In genomic region chr8:105798408-105798807, GRCm38 (mm10) we compare ENCODE assay signal across 17 mouse cellular contexts. TPM values are rescaled to one million over a fixed set of nuclear protein-coding genes. Genes with fewer than 3 reads are reported as not detected.
DNase-seq lines count a peak whose midpoint lies in the region; ATAC-seq lines count a peak whose summit lies in the region.
"Had no signal": no experiment of that assay in that cellular context is flagged by ENCODE, and none has a peak within 500 bp of the region (broad histone marks: within the 10 kb centered on the region; RNA-seq: fewer than 3 reads in every experiment).

No protein-coding gene starts in this region.

- no peak for DNase-seq in heart, postnatal 14 days
- no peak for DNase-seq in lung, adult 18-20 months
- no peak for DNase-seq in thymus, postnatal 4 days
- DNase-seq in cerebellum, adult 18-20 months = no peak
- DNase-seq: cerebellum, adult 2 months; gastrocnemius, postnatal 10 days; right cerebral cortex, postnatal 4 days; thymus, postnatal 25 days had no signal

- no peaks in the 10 kb centered on the region for H3K9me3 ChIP-seq in heart, embryonic 11.5 days (replicated peaks; ENCODE audit: control insufficient read depth, low read length)
- H3K9me3 ChIP-seq in lung, embryonic 15.5 days = no peaks in the 10 kb centered on the region
- H3K9me3 ChIP-seq in liver, embryonic 15.5 days (replicated peaks) = no peaks in the 10 kb centered on the region
- H3K9me3 ChIP-seq: heart, embryonic 15.5 days; midbrain, embryonic 12.5 days; neural tube, embryonic 15.5 days had no signal

- H3K4me2 ChIP-seq in heart, embryonic 11.5 days = no peak overlapping the region
- no peak overlapping the region for H3K4me2 ChIP-seq in lung, embryonic 15.5 days
- H3K4me2 ChIP-seq in liver, embryonic 15.5 days = peak overlapping the region; percentile 67
- H3K4me2 ChIP-seq: midbrain, embryonic 12.5 days; neural tube, embryonic 15.5 days had no signal

- peak overlapping the region; percentile 78 for H3K27ac ChIP-seq in heart, embryonic 11.5 days (ENCODE audit: low read depth, low read length)
- H3K27ac ChIP-seq in lung, embryonic 15.5 days = 0 out of 2 replicates have a peak overlapping the region, but pooled peaks have one; percentile 69
- peak overlapping the region; percentile 99 for H3K27ac ChIP-seq in liver, embryonic 15.5 days (replicated peaks)
- H3K27ac ChIP-seq: macrophage; neural tube, embryonic 15.5 days had no signal

- ATAC-seq in heart, embryonic 11.5 days (replicated peaks; ENCODE audit: insufficient number of reproducible peaks, low FRiP score, low TSS enrichment) = no peak
- no peak for ATAC-seq in lung, embryonic 15.5 days (ENCODE audit: borderline replicate concordance, extremely low read depth, low FRiP score, low TSS enrichment)
- no peak for ATAC-seq in liver, embryonic 15.5 days (ENCODE audit: insufficient read depth)
- ATAC-seq: forebrain, embryonic 16.5 days had no signal

- no peak overlapping the region for H3K4me3 ChIP-seq in heart, embryonic 11.5 days (ENCODE audit: low read depth, low read length)
- no peak overlapping the region for H3K4me3 ChIP-seq in lung, embryonic 15.5 days
- H3K4me3 ChIP-seq in liver, embryonic 15.5 days (replicated peaks) = no peak overlapping the region
- H3K4me3 ChIP-seq: heart, embryonic 15.5 days; midbrain, embryonic 12.5 days; neural tube, embryonic 15.5 days had no signal

- no peaks in the 10 kb centered on the region for H3K36me3 ChIP-seq in heart, embryonic 11.5 days (ENCODE audit: control insufficient read depth, insufficient read depth, low read length)
- H3K36me3 ChIP-seq in lung, embryonic 15.5 days = no peaks in the 10 kb centered on the region
- peaks cover 85% of the 10 kb centered on the region for H3K36me3 ChIP-seq in liver, embryonic 15.5 days (replicated peaks)
- H3K36me3 ChIP-seq: heart, embryonic 15.5 days had no signal

- 91% methylated on average over 5 of the region's 5 CpGs for WGBS in heart, embryonic 11.5 days (ENCODE audit: insufficient replicate concordance)
- WGBS in lung, embryonic 15.5 days = 91% methylated on average over 5 of the region's 5 CpGs
- 88% methylated on average over 5 of the region's 5 CpGs for WGBS in liver, embryonic 15.5 days (ENCODE audit: insufficient replicate concordance)

- H3K4me1 ChIP-seq in heart, embryonic 11.5 days (ENCODE audit: control insufficient read depth, insufficient read depth, low read length) = peaks cover 19% of the 10 kb centered on the region
- peaks cover 22% of the 10 kb centered on the region for H3K4me1 ChIP-seq in lung, embryonic 15.5 days
- H3K4me1 ChIP-seq in liver, embryonic 15.5 days (replicated peaks) = peaks cover 92% of the 10 kb centered on the region

- no peak overlapping the region for H3K9ac ChIP-seq in heart, embryonic 11.5 days (ENCODE audit: low read depth, low read length)
- no peak overlapping the region for H3K9ac ChIP-seq in lung, embryonic 15.5 days
- H3K9ac ChIP-seq in liver, embryonic 15.5 days = peak overlapping the region; percentile 55
- H3K9ac ChIP-seq: heart, embryonic 15.5 days; midbrain, embryonic 12.5 days; neural tube, embryonic 15.5 days had no signal

- intact Hi-C loops in heart, postnatal 14 days (cut with DNase I) = no loop called here

- no peaks in the 10 kb centered on the region for H3K27me3 ChIP-seq in heart, embryonic 11.5 days (ENCODE audit: control insufficient read depth, insufficient read depth, low read length)
- no peaks in the 10 kb centered on the region for H3K27me3 ChIP-seq in lung, embryonic 15.5 days
- no peaks in the 10 kb centered on the region for H3K27me3 ChIP-seq in liver, embryonic 15.5 days
- H3K27me3 ChIP-seq: midbrain, embryonic 12.5 days; neural tube, embryonic 15.5 days had no signal

RNA-seq across cellular contexts. Expression of gene Ranbp10, which starts 28.7 kb away (rescaled TPM):
- 11.4 and 14.3 TPM in 2 replicates for polyA plus RNA-seq in heart, embryonic 11.5 days (2014; fragmentation: Nextera tagmentation; extraction: Ambion mirVana)
- 10 to 100 TPM; 23.1 to 24.7 TPM for total RNA-seq in heart, postnatal 14 days (2021)
- polyA plus RNA-seq in lung, embryonic 15.5 days (2015; fragmentation: Nextera tagmentation; extraction: Ambion mirVana) = 9.9 and 12.0 TPM in 2 replicates
- 45.0 and 52.2 TPM in 2 replicates for polyA plus RNA-seq in liver, embryonic 15.5 days (2015; fragmentation: Nextera tagmentation; extraction: Ambion mirVana)

RNA-seq across cellular contexts. Expression of gene Tsnaxip1, which starts 29.1 kb away (rescaled TPM):
- polyA plus RNA-seq in heart, embryonic 11.5 days (2014; fragmentation: Nextera tagmentation; extraction: Ambion mirVana) = 0.07 and 0.13 TPM in 2 replicates
- total RNA-seq in heart, postnatal 14 days (2021) = under 1 TPM in 1 of 2 experiments, not detected in 1; 0.38 TPM
- polyA plus RNA-seq in lung, embryonic 15.5 days (2015; fragmentation: Nextera tagmentation; extraction: Ambion mirVana) = 1.3 and 1.5 TPM in 2 replicates
- 0.07 and 0.22 TPM in 2 replicates for polyA plus RNA-seq in liver, embryonic 15.5 days (2015; fragmentation: Nextera tagmentation; extraction: Ambion mirVana)
- total RNA-seq: gastrocnemius, postnatal 10 days; left cerebral cortex, postnatal 10 days had no signal
- polyA plus RNA-seq: macrophage had no signal

RNA-seq across cellular contexts. Expression of gene Gfod2, which starts 39.9 kb away (rescaled TPM):
- polyA plus RNA-seq in heart, embryonic 11.5 days (2014; fragmentation: Nextera tagmentation; extraction: Ambion mirVana) = 8.0 and 10.9 TPM in 2 replicates
- 1 to 10 TPM; 3.6 to 3.7 TPM for total RNA-seq in heart, postnatal 14 days (2021)
- 22.5 and 23.5 TPM in 2 replicates for polyA plus RNA-seq in lung, embryonic 15.5 days (2015; fragmentation: Nextera tagmentation; extraction: Ambion mirVana)
- polyA plus RNA-seq in liver, embryonic 15.5 days (2015; fragmentation: Nextera tagmentation; extraction: Ambion mirVana) = 1.8 and 2.3 TPM in 2 replicates

RNA-seq across cellular contexts. Expression of gene Cenpt, which starts 54.7 kb away (rescaled TPM):
- 45.7 and 47.9 TPM in 2 replicates for polyA plus RNA-seq in heart, embryonic 11.5 days (2014; fragmentation: Nextera tagmentation; extraction: Ambion mirVana)
- total RNA-seq in heart, postnatal 14 days (2021) = 1 to 10 TPM; 3.2 to 4.2 TPM
- 45.2 and 45.4 TPM in 2 replicates for polyA plus RNA-seq in lung, embryonic 15.5 days (2015; fragmentation: Nextera tagmentation; extraction: Ambion mirVana)
- 20.3 and 22.7 TPM in 2 replicates for polyA plus RNA-seq in liver, embryonic 15.5 days (2015; fragmentation: Nextera tagmentation; extraction: Ambion mirVana)

RNA-seq across cellular contexts. Expression of gene Thap11, which starts 56.5 kb away (rescaled TPM):
- 47.2 and 49.8 TPM in 2 replicates for polyA plus RNA-seq in heart, embryonic 11.5 days (2014; fragmentation: Nextera tagmentation; extraction: Ambion mirVana)
- total RNA-seq in heart, postnatal 14 days (2021) = 10 to 100 TPM; 27.5 to 29.1 TPM
- polyA plus RNA-seq in lung, embryonic 15.5 days (2015; fragmentation: Nextera tagmentation; extraction: Ambion mirVana) = 67.9 and 68.2 TPM in 2 replicates
- 31.5 and 32.2 TPM in 2 replicates for polyA plus RNA-seq in liver, embryonic 15.5 days (2015; fragmentation: Nextera tagmentation; extraction: Ambion mirVana)
